Mouse (Mus musculus): ENCODE data around the gene Spata13.

Gene Spata13

DNA sequence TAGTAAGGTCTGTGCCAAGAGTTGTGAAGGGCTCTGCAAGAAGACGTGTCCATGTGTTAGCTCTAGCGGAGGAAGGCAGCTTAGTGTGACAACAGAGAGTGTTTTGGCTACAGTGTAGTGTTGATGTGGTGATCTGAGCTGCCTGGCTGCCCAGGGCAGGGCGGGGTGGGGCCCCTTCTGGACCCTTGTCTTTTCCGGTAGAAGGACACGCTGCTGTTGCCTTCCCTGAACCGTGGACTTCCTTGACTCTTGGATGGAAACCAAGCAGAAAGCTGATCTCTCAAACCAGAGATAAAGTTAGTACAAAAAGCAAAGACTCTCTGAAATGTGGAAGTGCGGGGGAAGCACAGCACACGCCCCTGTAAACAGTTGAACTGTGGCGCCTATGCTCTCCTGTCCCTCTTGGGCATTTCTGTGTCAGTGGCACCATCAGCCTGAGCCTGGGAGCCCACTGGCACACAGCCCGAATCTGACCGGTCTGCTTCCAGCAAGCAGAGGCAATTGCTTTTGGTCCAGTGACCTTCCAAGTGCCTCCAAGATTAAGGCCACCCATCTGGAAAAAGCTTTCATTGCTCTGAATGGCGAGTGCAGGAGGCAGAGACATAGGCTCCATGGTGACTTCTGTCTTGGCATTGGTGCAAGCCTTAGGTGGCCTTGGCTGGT lies 48.7 kb downstream of the Spata13 start:
- no peak for DNase-seq

DNA sequence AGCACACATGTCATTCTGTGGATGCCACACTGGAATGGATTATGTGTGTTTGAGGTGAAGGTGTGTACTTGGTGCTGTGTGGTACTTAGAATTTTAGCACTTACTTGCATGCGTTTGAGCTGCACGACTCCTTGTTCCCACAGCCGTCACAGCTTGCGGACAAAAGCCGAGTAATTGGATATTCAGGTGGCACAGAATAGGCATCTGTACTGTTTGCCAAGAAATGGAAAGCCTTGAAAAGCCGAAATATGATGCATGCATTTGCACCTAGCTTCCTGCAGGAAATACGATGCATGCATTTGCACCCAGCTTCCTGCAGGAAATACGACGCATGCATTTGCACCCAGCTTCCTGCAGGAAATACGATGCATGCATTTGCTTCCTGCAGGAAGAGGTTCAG lies 50.2 kb downstream of the Spata13 start:
- DNase-seq = no peak

DNA sequence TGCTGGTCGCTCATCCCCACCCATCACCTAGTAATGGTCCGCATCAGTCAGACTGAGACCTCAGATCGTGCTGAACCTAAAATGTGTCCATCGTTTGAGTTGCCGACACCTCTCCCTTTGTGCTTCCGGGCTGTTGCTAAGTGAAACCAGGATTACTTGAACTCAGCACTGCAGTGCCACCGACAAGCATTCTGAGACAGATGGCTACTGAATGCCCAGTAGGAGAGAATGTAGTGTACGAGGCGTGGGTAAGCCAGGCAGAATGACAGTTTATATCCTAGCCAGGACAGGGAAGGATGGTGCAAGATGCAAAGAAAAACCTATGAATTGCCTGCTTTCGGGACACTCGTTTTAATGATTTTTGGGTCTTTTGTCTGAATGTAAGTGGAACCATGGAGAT lies 52.9 kb downstream of the Spata13 start:
- no peak for DNase-seq

DNA sequence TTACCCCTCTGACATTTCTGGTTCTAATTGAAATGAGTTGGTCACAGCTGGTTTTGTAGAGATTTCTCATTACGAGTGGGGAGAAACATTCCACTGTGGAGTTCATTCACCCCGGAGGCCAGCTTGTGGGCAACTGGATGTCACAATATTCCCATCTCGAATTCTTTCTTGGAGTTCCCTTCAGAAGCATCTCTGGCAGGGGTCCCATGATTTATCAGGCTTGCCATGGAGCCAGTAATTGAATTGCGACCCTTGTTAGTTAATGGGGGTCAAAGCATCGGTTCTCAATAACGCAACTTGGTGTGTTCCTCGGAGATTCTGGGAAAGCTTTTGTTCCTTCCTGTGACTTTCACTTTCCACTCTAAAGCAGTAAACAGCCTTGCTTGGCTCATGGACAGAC lies 53.4 kb downstream of the Spata13 start:
- DNase-seq = no peak

DNA sequence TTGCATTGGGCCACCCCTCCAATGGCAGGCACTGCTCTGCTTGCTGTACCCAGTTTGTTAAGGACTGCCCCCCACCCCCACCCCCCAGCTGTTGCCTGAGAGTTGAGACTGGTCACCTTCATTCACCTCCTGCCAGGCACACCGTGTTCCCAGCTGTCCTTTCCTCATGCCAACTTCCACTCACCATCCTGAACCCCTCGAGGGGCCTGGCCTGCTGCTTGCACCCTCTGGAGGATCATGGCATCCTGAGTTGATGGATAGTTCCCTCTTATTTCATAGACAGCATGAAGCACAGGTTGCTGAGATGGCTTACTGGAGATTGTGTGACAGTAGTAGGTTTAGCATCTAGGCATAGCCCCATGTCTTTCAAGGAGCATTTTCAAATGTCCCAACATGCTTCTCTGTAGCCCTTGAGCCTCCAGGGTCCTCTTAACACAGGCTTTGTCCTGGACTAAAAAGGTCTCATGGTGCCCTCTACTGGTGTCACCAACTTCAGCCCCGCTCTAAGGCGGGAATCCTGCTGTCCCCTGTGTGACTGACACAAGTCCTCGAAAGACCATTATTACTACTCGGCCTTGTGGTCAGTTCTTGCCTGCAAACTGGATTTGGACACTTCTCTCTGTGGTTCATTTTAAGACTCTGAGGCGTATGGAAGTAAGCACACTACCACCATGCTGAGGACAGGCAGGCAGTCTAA lies 54.9 kb downstream of the Spata13 start:
- peak; percentile 61 for DNase-seq

DNA sequence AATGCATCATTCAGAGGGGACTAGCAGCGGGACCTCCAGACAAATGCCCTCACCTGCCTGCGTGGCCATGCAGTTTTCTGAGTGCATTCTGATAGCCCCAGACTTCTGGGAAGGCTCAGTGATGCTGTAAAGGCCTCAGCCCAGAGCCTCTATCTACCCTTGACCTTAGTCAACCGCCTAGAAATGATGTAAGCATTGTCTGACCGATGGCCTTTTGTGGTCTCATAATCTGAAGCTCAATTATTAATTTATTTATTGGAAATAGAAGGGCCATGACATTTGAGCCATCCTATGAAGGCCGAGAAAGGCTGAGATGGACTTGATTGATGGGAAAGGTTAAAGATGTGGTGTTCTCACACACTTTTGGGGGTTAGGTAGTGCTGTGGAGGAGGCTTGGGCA lies 56.0 kb downstream of the Spata13 start:
- no peak for DNase-seq

DNA sequence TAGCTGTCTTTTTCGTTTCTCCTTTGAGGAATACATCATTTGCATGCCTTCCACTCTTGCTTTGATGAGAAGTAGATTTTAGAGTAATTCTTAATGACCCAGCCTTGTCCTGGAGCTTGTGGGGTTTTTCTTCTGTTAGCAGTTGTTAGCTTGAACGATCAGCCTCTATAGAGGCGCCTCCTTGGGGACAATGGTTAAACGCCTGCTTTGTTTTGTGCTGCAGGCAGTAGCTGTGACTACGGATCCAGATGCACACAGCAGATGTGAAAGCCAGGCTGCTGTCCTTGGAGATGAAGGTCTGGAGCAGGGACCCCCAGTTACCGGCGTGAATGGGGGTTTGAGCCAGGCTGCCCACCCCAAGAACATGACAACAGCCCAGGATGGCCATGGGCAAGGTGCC lies 56.8 kb downstream of the Spata13 start:
- no peak for DNase-seq

DNA sequence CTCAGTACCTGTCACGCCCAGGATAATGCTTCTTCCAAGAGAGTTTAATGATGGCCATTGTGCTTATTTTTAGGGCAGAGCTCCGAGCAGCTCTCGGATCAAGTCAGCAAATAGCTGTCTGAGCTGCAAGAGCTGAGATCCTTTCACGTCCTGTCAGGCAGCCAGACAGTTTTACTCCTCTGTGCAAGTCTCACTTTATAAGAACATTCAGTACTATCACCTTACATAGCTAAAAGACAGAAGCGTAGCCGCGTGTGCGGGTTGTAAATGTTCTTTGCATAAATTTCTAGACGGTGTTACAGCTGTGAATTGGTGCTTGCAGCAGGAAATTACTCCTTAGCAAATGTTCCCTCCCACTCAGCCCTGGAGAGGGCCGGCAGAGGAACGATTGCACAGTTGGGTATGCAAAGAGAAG lies 59.3 kb downstream of the Spata13 start:
- DNase-seq = no peak

DNA sequence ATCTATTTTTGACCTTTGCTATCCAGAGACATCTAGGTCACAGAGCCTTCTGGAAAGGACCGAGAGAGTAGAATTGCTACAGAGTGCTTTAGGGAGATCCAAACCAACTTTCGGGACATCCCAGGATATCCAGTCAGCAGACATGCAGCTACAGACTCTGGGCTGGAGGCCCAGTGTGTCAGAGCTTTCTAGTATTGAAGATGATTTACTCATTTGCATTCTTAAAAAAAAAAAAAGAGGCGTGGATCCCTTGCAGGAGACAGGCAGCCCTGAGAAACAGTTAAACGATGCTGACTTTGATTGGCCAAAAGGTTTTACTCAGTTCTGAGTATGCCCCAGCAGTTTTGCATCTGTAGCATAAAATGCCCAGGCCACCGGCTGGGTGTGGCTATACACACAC lies 59.9 kb downstream of the Spata13 start:
- no peak for DNase-seq

DNA sequence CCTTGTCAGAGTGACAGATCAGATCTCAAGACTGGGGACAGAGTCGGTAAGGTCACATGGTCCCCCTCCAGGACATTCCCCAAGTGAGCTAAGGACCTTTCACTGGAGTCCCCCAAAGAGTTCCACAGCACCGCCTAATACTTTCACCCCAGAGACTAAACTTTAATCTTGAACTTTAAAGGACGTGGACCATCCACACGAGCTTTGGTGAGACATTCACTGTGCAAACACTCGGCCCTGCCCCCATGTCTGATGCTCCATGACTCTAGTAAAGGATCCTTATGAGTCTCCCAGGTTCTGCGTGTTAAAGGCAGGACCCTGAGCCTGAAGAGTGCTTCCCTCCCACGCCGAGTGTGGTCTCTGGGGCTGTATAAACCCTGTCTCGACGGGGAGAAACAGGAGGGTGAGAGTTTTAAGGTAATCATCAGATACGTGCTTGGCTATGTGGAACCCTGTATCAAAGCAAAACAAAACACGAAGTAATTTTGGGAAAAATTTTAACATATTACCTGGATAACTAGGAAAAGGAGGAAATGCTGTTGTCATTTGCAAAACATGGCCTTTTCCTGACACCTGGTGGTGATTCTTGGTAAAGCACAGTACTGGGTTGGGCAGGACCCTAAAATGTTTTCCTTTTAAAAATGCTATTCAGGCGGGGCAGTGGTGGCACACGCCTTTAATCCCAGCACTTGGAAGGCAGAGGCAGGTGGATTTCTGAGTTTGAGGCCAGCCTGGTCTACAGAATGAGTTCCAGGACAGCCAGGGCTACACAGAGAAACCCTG lies 60.6 kb downstream of the Spata13 start:
- DNase-seq = peak; percentile 50 to 64

DNA sequence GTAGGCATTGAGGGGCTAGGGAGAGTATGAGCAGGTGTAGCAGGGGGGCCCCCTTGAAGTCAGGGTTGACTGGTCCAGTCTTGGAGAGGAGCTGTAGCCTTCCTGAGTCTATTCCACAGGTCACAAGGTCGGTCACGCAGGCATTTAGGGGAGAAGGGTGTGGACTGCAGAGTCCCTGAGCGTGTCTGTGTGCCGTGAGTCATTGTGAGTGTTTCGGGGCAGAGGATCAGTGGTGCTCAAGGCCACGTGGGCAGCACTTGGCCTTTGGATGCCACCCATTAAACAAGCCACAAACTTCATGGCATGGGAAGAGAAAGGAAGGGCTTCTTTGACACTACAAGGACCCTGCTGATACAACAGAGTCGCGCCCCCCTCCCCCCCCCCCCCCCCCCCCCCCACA lies 63.5 kb downstream of the Spata13 start:
- DNase-seq = no peak

DNA sequence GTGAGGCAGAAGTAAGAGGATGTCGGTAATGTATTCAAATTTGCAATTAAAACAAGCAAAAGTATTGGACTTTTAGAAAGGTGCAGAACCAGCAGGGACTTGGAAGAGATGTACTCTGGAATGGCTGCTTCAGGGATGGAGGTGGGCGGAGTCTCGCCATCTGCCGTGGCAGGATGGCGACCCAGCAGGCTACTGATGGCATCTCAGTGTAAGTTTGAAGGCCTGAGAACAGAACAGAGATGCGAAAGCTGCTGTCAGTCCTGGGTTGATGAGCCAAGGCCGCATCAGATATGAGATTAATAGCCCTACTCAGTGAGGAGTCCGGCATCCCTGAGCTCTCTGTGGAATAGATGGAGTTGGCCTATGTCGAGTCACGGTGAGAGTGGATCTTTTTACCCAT lies 65.2 kb downstream of the Spata13 start:
- DNase-seq = no peak

DNA sequence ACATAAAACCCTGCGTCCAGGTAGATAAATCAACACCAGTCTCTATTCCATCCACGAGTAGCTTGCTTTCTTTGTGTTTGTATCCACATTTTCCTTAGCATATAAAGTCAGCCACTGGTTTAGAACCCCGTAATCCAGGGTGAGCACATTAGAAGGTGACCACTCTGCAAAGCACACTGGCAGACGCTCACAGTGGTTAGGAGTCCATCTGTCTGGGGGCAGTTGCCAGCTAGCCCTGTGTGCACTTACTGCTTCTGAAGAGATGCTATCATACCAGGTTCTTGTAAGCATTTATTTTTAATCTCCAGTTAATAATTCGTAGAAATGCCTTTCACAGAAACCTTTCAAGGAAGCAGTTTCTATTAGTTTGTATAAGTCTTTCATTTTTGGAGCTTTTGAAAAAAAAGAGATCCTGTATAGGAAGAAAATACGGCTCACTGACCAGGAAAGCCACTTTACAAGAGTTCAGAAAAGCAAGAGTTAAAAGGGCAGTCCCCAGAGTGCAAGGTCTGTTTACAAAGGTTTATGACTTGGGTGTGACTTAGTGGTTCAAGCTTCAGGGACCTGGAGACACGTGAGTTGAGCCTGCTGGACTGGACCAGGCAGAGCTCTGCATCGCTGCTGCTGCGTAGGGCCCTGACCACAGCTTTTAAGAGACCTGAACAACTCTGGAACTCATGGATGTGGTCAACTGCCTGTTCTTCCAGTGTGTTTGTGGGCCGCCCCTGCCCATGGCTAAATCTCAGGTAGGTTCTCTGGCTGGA lies 68.8 kb downstream of the Spata13 start:
- DNase-seq = no peak

DNA sequence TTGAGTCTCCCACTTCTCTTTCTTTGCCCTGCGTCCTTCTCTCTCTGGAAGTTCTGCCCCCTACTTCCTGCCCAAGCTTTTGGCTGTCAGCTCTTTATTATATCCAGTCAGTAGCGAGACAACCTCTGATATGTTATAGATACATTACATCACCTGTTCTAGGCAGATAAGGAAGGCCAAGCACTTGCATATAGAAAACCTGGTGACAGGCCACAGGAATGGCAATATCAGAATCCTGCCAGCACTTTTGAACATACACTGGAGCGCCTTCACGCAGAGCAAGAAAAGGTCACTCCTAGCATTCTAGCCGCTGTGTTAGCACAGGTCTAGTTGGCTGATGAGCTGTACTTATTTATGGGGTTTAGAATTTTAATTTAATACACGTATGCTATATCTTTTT lies 70.7 kb downstream of the Spata13 start:
- no peak for DNase-seq

DNA sequence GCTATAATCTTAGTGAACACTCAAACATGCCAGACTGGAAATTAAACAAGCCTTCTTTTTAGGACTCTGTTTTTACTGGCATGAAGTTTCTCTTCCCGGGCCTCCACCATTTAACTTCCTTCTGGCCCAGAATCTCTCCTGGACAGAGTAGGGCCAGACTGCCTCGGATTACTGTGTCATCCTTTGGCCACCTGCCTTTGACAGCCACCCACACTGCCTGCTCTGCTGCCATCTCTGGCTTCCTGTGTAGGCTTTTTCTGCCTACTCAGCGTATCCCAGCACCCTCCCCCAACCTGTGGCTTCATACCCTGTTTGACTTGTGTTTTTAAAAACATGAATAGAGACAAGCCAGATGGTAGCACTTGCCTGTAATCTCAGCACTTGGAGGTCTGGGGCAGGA lies 71.2 kb downstream of the Spata13 start:
- DNase-seq = peak; percentile 69 to 80

DNA sequence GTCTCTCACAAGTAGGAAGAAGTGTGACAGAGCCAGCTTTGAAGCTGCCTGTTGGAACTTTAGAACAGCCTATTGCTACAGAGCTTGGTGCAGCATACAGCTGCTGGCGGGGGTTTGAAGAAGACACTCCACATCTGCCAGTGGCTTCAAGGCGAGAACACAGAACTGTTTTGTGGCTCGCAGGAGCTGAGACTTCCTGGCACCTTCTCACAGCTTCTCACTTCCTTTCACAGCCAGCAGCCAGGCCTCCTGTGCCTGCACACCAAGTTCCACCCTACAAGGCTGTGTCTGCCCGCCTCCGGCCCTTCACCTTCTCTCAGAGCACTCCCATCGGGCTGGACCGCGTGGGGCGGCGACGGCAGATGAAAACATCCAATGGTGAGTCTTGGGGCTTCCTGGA lies 75.4 kb downstream of the Spata13 start:
- peak; percentile 81 to 90 for DNase-seq

DNA sequence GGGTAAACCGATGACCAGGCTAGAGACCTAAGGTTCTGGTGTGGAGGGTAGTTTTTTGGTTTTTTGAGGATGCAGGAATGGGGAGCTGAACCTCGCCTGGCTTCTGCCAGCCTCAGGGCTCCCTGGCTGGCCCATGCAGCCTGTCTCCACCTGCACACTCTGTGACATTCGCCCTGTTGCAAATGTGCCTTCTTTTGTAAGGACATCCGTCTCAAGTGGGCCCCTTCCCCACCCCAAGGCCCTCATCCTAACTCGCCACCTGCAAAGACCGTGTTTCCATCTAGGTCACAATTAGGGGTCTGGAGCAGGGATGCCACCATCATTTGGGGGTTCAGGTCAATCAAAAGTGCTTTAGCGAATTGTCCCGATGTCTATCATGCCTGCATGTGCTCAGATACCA lies 75.9 kb downstream of the Spata13 start:
- peak; percentile 52 to 54 for DNase-seq

DNA sequence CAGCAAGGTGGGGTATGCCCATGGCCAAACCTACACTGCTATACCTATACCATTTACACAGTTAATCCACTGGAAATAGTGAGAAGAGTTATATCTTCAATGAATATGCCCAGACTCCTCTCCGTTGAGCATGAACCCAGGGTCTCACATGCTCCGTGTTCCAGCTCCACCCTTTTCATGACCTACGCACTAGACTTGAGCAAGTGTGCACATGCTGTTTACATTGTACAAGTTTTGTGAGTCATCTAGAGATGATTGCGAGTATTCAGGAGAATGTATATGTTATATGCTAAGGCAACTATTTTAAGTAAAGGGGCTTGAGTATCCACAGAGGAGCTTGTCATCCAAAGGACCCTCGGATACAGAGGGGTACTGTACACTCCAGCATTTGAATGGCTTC lies 77.4 kb downstream of the Spata13 start:
- no peak for DNase-seq

DNA sequence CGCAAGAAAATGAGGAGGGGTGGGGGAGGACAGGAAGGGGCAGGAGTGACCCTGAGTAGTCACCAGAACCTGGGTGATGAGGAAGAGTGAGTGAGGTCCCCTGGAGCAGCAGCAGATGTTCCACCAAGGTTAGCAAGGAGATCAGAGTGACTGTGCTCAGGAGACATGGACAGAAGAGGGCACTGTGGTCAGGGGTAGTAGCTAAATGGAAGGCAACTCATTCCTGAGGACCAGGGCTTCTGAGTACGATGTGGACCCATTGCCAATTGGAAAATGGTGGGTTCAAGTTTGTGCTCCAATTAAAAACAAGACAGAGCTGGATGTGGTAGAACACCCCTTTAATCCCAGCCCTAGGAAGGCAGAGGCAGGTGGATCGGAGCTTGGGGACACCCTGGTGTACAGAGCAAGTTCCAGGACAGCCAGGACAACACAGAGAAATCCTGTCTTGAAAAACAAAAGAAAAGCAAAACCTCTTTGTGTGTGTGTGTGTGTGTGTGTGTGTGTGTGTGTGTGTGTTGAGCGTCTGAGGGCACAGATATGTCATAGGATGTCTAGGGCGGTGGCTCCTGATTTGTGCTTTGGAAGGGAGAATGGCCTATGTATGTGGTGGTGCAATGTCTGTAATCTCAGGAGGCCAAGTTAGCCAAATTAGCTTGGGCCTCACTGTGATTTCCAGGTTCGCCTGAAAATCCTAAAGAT lies 77.9 kb downstream of the Spata13 start:
- DNase-seq = peak in 1 of 2 experiments; percentile 53

DNA sequence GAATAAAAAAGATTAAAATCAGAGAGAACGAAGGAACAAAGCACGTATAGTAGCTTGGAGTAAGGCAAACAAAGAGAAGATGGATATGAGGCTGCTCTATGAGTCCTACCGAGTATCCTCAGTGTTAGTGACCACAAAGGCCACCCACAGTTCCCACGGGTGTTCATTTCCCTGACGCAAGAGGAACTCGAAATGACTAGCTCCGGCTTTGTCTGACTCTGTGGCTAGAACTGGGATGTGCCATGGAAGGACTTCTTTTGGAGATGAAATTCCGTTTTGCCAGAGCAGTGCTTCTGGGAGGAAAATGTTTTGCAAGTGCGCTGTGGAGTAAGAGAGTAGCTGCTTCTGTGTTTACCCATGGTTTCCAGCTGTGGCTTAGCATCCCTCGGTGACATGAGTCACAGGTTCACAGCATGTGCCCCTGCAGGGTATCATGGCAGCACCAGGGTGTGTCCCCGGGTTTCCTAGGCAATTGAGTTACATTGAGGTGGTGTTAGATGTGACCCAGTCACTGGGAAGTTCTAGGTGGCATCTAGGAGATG lies 78.6 kb downstream of the Spata13 start:
- no peak for DNase-seq

DNA sequence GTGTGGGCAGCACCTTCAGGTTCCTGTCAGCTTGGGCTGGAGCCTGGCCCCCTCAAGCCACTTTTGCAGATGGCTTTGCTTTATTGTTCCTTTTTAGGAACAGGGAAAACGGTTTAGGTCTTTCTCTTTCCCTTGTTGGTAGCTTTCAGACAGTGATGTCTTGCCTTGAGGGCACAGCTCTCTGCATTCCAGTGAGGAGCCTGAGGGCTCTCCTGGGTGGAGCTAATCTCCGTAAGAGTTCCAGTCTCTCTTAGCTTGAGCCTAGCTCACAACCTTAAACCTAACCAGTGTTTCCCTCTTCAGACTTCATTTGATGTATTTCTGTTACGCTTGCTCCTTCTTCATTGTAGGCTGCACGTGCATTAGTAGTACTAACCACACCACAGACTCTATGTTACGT lies 81.9 kb downstream of the Spata13 start:
- DNase-seq = no peak

DNA sequence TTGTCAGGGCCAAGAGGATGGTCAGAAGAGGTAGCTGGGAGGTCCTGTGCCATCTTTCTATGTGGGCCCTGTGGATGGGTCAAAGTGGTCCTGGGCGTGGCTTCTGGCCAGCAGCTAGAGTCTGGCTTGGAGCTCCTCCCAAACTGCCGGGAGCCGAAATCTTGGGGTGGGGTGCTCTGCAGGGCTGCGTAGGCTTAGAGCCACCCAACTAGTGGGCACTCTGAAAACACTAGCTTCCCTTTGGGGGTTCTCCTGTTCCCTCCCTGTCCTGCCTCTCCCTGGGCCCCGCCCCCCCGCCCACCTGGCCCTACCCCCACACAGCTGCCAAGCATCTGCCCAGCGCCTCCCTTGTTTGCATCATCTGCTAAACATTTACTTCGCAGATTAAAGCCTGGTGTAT lies 87.5 kb downstream of the Spata13 start:
- DNase-seq = peak in 1 of 2 experiments; percentile 59
